Mouse (Mus musculus) retina, adult 2 months (tissue): ENCODE results near the gene a.
"Not testable (repeated sequence)": the region's sequence is repeated elsewhere in the genome, so short reads cannot be mapped to it uniquely, and the experiment has no call there.

Source experiments
- DNase-seq: peaks from one replicate; pipeline ENCODE4 v3.0.0-alpha.2; 2012; ENCODE audit warnings: low read depth, low spot score

The a gene

GRCm38 (mm10) chr2:154922134-154922533 is 130.9 kb downstream of the a start:
- DNase-seq = not testable (repeated sequence)

- DNase-seq = no peak
Observed at GRCm38 (mm10) chr2:154925411-154926031, 134.3 kb downstream of the a start.

GRCm38 (mm10) chr2:154926843-154927242 is 135.6 kb downstream of the a start:
- DNase-seq = no peak

- DNase-seq = no peak
Observed at GRCm38 (mm10) chr2:154928298-154928697, 137.1 kb downstream of the a start.

GRCm38 (mm10) chr2:154933884-154934283 is 142.7 kb downstream of the a start:
- DNase-seq = no peak

GRCm38 (mm10) chr2:154936106-154936505 is 144.9 kb downstream of the a start:
- DNase-seq = no peak

- DNase-seq = no peak
Observed at GRCm38 (mm10) chr2:154936536-154937155, 145.4 kb downstream of the a start.

- no peak for DNase-seq
Observed at GRCm38 (mm10) chr2:154937547-154938390, 146.6 kb downstream of the a start.

GRCm38 (mm10) chr2:154941952-154942351 is 150.8 kb downstream of the a start:
- DNase-seq = no peak

GRCm38 (mm10) chr2:154942546-154942945 is 151.3 kb downstream of the a start:
- DNase-seq = no peak

- DNase-seq = peak; percentile 33
Observed at GRCm38 (mm10) chr2:154943101-154943500, 151.9 kb downstream of the a start.

- DNase-seq = no peak
Observed at GRCm38 (mm10) chr2:154946921-154947320, 155.7 kb downstream of the a start.

- no peak for DNase-seq
Observed at GRCm38 (mm10) chr2:154949352-154949751, 158.2 kb downstream of the a start.

- no peak for DNase-seq
Observed at GRCm38 (mm10) chr2:154949877-154950276, 158.7 kb downstream of the a start.

GRCm38 (mm10) chr2:154950601-154951000 is 159.4 kb downstream of the a start:
- no peak for DNase-seq

GRCm38 (mm10) chr2:154959486-154959885 is 168.3 kb downstream of the a start:
- no peak for DNase-seq

- DNase-seq = no peak
Observed at GRCm38 (mm10) chr2:154959909-154960308, 168.7 kb downstream of the a start.

GRCm38 (mm10) chr2:154963176-154963575 is 172.0 kb downstream of the a start:
- DNase-seq = no peak

GRCm38 (mm10) chr2:154969740-154970397 is 178.7 kb downstream of the a start:
- DNase-seq = not testable (repeated sequence)

GRCm38 (mm10) chr2:154971919-154972692 is 180.9 kb downstream of the a start:
- no peak for DNase-seq

GRCm38 (mm10) chr2:154972981-154973380 is 181.8 kb downstream of the a start:
- DNase-seq = no peak
